Mouse (Mus musculus) frontal cortex, postnatal 25 days (tissue): ENCODE data around the gene Olfr131.
"Not testable (repeated sequence)": the region's sequence is repeated elsewhere in the genome, so short reads cannot be mapped to it uniquely, and the experiment has no call there.

Experiments used
- DNase-seq, 2 experiments: peaks; one replicate each; pipeline ENCODE4 v3.0.0; 2022; ENCODE audit warnings: low spot score in 2 of 2

Olfr131 gene

DNA sequence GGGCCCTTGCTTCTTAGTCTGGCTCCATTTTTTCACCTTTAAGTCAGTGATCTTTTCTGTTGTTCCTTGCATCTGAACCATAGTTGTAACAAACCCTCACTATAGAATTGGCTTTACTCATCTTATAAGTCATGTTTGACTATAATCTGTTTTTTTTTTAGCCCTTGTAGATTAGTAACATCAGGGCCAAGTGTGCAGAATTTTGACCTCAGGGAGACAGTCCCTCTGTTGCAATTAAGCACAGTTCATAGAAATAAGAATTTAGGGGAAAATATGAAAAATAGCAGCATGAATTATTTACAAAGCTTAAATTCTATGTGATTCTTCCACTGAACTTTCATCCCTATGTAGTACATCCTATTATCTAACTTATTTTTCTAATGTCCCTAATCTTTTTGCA, at the start of gene Olfr131:
Gene Olfr131 (minus strand): TSS at position 101 of the 400 bp plus-strand sequence.
- no peak for DNase-seq

DNA sequence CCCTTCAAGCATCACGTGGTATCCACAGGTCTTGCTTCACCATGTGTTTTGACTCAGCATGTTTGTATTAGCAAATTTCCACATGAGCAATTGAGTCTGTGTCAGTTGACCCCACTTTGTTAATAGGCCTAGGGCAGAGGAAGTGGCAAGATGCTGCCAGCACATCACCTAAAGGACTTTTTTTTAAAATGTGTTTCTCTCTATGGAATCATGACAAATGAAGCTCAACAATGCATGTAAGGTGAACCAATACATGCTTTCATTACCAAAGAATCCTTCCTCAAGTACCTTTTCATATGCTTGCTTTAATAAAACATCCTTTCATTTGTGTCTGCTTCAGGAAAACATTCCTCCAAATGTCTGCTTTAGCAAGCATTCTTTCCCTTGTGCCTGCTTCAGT, 45.9 kb upstream of the Olfr131 start, which contains the start of gene Olfr132:
Gene Olfr132 (minus strand): TSS at position 101 of the 400 bp plus-strand sequence.
- DNase-seq = no peak

DNA sequence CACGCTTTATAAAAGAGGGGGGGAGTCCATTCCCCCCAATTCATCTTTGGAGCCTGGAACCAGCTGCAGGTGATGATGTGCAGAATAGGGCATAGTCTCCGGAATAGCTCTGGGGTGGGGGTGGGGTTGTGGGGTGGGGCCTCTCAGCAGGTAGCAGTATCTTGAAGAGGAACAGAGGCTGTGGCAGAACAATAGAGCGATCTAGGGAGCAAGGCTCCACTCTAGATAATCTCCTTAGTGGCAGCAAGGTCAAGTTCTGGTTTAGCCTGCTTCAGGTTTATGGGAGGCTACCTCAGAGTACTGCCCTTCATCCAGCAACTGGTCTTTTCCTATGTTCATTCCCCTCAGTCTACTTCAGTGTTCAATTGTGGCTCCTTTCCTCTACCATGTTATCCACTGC, 36.9 kb upstream of the Olfr131 start:
- not testable (repeated sequence) for DNase-seq

DNA sequence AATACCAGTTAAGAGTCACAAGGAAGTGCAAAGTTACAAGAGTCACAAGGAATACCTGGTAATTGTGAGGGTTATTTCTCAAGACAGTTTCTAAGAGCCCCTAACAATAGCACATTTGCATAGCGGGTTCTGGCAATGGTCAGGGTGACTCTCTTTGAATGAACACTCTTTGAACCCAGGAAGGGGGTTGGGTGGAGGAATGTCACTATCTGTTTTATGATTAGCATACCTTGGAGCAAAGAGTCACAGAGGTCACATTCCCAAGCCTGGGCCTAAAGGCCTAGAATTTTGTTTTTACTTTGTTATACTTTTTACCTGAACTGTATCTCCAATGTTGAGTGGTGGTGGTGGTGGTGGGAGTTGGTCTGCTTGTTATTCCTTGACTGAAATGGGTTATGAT, 35.7 kb upstream of the Olfr131 start:
- DNase-seq = not testable (repeated sequence)

DNA sequence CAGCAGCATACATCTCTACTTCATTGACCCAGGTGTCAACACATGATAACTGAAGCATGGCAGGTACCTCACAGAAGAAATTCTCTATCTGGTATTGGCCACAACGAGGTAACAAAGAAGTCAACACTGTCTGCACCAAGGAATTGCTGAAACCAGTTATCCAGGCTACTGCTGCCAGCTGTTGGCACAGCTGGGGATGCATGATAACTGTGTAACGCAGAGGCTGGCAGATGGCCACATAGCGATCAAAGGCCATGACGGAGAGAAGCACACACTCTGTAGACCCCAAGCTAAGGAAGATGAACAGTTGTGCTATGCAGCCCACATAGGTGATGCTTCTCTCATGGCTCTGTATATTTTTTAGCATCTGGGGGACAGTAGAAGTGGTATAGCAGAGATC, 6.1 kb downstream of the Olfr131 start:
- no peak for DNase-seq

DNA sequence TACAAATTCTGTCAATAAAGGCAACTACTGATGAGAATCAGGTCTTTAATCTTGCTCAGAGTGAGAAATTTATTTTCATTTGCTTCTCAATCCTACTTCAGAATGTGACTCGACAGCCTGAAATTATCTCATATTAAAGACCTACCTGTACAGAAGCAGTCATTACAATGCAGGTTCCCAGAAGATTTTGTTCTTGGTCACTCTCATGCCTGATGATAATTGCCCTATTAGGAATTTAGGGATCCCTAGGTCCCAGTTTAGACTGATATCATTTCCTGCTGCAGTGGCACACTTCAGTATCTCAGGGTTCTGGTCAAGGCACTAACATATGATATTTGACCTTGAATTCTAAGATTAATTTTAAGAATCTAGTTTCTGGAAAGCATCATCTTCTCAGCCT, 24.9 kb downstream of the Olfr131 start, which contains the start of gene Olfr130:
Gene Olfr130 (plus strand): TSS at position 301 of the 400 bp plus-strand sequence.
- no peak for DNase-seq

DNA sequence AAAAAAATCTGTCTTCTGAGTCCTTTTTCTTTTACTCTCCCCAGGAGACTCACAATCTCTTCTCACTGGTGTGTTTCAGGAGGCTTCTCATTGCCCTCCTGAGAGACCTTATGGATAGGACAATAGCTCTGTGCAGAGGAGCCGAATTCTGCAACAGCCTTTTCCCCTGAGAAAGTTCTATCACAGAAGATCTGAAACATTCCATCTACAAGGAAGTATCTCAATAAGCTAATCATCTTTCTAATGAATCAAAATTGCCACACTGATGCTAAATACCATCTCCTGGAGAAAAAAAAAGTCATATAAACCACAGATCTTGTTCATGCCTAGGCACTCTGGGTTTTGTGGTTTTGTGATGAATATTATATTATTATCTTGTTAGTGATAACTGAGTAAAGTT, 28.5 kb downstream of the Olfr131 start, which contains the start of gene Olfr129:
Gene Olfr129 (minus strand): TSS at position 101 of the 400 bp plus-strand sequence.
- DNase-seq = no peak
